Comparison of ENCODE assay signal across 12 mouse cellular contexts in genomic region chr7:80201888-80202540, GRCm38 (mm10). TPM values are rescaled to one million over a fixed set of nuclear protein-coding genes. Genes with fewer than 3 reads are reported as not detected.
DNase-seq lines count a peak whose midpoint lies in the region; ATAC-seq lines count a peak whose summit lies in the region.
"Had no signal": no experiment of that assay in that cellular context is flagged by ENCODE, and none has a peak within 500 bp of the region (broad histone marks: within the 10 kb centered on the region; RNA-seq: fewer than 3 reads in every experiment).

No protein-coding gene starts in this region.

- no peaks in the 10 kb centered on the region for H3K27me3 ChIP-seq in embryonic facial prominence, embryonic 13.5 days
- no peaks in the 10 kb centered on the region for H3K27me3 ChIP-seq in embryonic facial prominence, embryonic 10.5 days (replicated peaks; ENCODE audit: low read depth, poor library complexity, severe bottlenecking)
- H3K27me3 ChIP-seq in forebrain, embryonic 16.5 days (replicated peaks; ENCODE audit: control insufficient read depth, insufficient read depth, low read length) = no peaks in the 10 kb centered on the region
- H3K27me3 ChIP-seq in midbrain, embryonic 15.5 days (replicated peaks) = no peaks in the 10 kb centered on the region

- no peak overlapping the region for H3K4me2 ChIP-seq in embryonic facial prominence, embryonic 13.5 days
- H3K4me2 ChIP-seq in forebrain, embryonic 16.5 days (ENCODE audit: low read length) = no peak overlapping the region
- no peak overlapping the region; the same call in 1 of the 2 replicates for H3K4me2 ChIP-seq in midbrain, embryonic 15.5 days

- H3K36me3 ChIP-seq in embryonic facial prominence, embryonic 13.5 days = peaks cover 18% of the 10 kb centered on the region
- peaks cover 20% of the 10 kb centered on the region for H3K36me3 ChIP-seq in embryonic facial prominence, embryonic 10.5 days (replicated peaks)
- H3K36me3 ChIP-seq in forebrain, embryonic 16.5 days (ENCODE audit: control insufficient read depth, insufficient read depth) = no peaks in the 10 kb centered on the region
- H3K36me3 ChIP-seq in midbrain, embryonic 15.5 days (replicated peaks) = no peaks in the 10 kb centered on the region

- H3K9me3 ChIP-seq in embryonic facial prominence, embryonic 13.5 days = no peaks in the 10 kb centered on the region
- no peaks in the 10 kb centered on the region for H3K9me3 ChIP-seq in embryonic facial prominence, embryonic 10.5 days
- no peaks in the 10 kb centered on the region for H3K9me3 ChIP-seq in forebrain, embryonic 16.5 days (ENCODE audit: control insufficient read depth, low read length)
- H3K9me3 ChIP-seq in midbrain, embryonic 15.5 days = no peaks in the 10 kb centered on the region
- H3K9me3 ChIP-seq: heart, embryonic 10.5 days had no signal

- WGBS in embryonic facial prominence, embryonic 13.5 days = 88% methylated on average over 15 of the region's 15 CpGs
- 89% methylated on average over 15 of the region's 15 CpGs for WGBS in embryonic facial prominence, embryonic 10.5 days
- 47% methylated on average over 15 of the region's 15 CpGs for WGBS in forebrain, embryonic 16.5 days
- WGBS in midbrain, embryonic 15.5 days = 48% methylated on average over 15 of the region's 15 CpGs

- ATAC-seq in embryonic facial prominence, embryonic 13.5 days (ENCODE audit: insufficient number of reproducible peaks, insufficient read depth, low FRiP score, low TSS enrichment, low read depth) = no peak
- ATAC-seq in forebrain, embryonic 16.5 days = 0 out of 2 replicates have a peak, but pooled peaks have one; percentile 19
- ATAC-seq in midbrain, embryonic 15.5 days (replicated peaks) = no peak

- no peak overlapping the region for H3K27ac ChIP-seq in embryonic facial prominence, embryonic 13.5 days
- no peak overlapping the region for H3K27ac ChIP-seq in embryonic facial prominence, embryonic 10.5 days (replicated peaks)
- peak overlapping the region; percentile 58; the same call in 1 of the 2 replicates for H3K27ac ChIP-seq in forebrain, embryonic 16.5 days (ENCODE audit: low read length)
- H3K27ac ChIP-seq in midbrain, embryonic 15.5 days = peak overlapping the region; percentile 31; the same call in 1 of the 2 replicates
- H3K27ac ChIP-seq: heart, embryonic 10.5 days; kidney, postnatal 0 days had no signal

- no peak for DNase-seq in embryonic facial prominence, embryonic 10.5 days (ENCODE audit: low spot score)
- DNase-seq in left cerebral cortex, postnatal 4 days = peak; percentile 71
- DNase-seq in left cerebral cortex, adult 18-20 months (ENCODE audit: low spot score in 2 of 2) = no peak
- no peak for DNase-seq in embryo, embryonic 11 days
- DNase-seq in gastrocnemius, adult 18-20 months (ENCODE audit: low spot score) = no peak
- DNase-seq: B cell, adult 2 months; cerebellum, adult 8-10 months had no signal

- peak overlapping the region; percentile 46; the same call in 1 of the 2 replicates for H3K9ac ChIP-seq in embryonic facial prominence, embryonic 13.5 days
- H3K9ac ChIP-seq in forebrain, embryonic 16.5 days (replicated peaks; ENCODE audit: low read depth, low read length) = 0 out of 2 replicates have a peak overlapping the region, but pooled peaks have one; percentile 22
- no peak overlapping the region for H3K9ac ChIP-seq in midbrain, embryonic 15.5 days

- intact Hi-C loops in left cerebral cortex, postnatal 4 days (cut with DNase I) = no loop called here

- H3K4me1 ChIP-seq in embryonic facial prominence, embryonic 13.5 days = peaks cover 89% of the 10 kb centered on the region
- H3K4me1 ChIP-seq in embryonic facial prominence, embryonic 10.5 days = peaks cover 92% of the 10 kb centered on the region
- peaks cover 62% of the 10 kb centered on the region for H3K4me1 ChIP-seq in forebrain, embryonic 16.5 days (replicated peaks; ENCODE audit: control insufficient read depth, insufficient read depth, low read length)
- H3K4me1 ChIP-seq in midbrain, embryonic 15.5 days = peaks cover 70% of the 10 kb centered on the region

- H3K4me3 ChIP-seq in embryonic facial prominence, embryonic 13.5 days = no peak overlapping the region
- H3K4me3 ChIP-seq in embryonic facial prominence, embryonic 10.5 days = no peak overlapping the region
- H3K4me3 ChIP-seq in forebrain, embryonic 16.5 days (replicated peaks; ENCODE audit: low read length) = no peak overlapping the region
- no peak overlapping the region for H3K4me3 ChIP-seq in midbrain, embryonic 15.5 days
- H3K4me3 ChIP-seq: heart, embryonic 10.5 days had no signal

RNA-seq across cellular contexts. Expression of gene Sema4b, which starts 15.4 kb away (rescaled TPM):
- polyA plus RNA-seq in embryonic facial prominence, embryonic 13.5 days (2015; fragmentation: Nextera tagmentation; extraction: Ambion mirVana) = 18.6 and 19.8 TPM in 2 replicates
- 11.4 and 11.9 TPM in 2 replicates for polyA plus RNA-seq in embryonic facial prominence, embryonic 10.5 days (2016; fragmentation: Nextera tagmentation; extraction: Ambion mirVana)
- 10 to 100 TPM; 31.4 to 33.9 TPM for total RNA-seq in left cerebral cortex, postnatal 4 days (2021)
- total RNA-seq in left cerebral cortex, adult 18-20 months (2021) = 10 to 100 TPM; 17.7 to 18.0 TPM
- polyA plus RNA-seq in forebrain, embryonic 16.5 days (2015; fragmentation: Nextera tagmentation; extraction: Ambion mirVana) = 20.6 and 26.6 TPM in 2 replicates
- 26.9 and 27.0 TPM in 2 replicates for polyA plus RNA-seq in midbrain, embryonic 15.5 days (2015; fragmentation: Nextera tagmentation; extraction: Ambion mirVana)
- 1 to 10 TPM; 1.2 to 1.7 TPM for total RNA-seq in gastrocnemius, adult 18-20 months (2021)

RNA-seq across cellular contexts. Expression of gene Cib1, which starts 30.6 kb away (rescaled TPM):
- polyA plus RNA-seq in embryonic facial prominence, embryonic 13.5 days (2015; fragmentation: Nextera tagmentation; extraction: Ambion mirVana) = 69.9 and 71.1 TPM in 2 replicates
- 67.4 and 70.8 TPM in 2 replicates for polyA plus RNA-seq in embryonic facial prominence, embryonic 10.5 days (2016; fragmentation: Nextera tagmentation; extraction: Ambion mirVana)
- total RNA-seq in left cerebral cortex, postnatal 4 days (2021) = 10 to 100 TPM; 14.2 to 16.4 TPM
- 10 to 100 TPM; 20.4 to 24.3 TPM for total RNA-seq in left cerebral cortex, adult 18-20 months (2021)
- 26.5 and 26.7 TPM in 2 replicates for polyA plus RNA-seq in forebrain, embryonic 16.5 days (2015; fragmentation: Nextera tagmentation; extraction: Ambion mirVana)
- polyA plus RNA-seq in midbrain, embryonic 15.5 days (2015; fragmentation: Nextera tagmentation; extraction: Ambion mirVana) = 28.5 and 29.7 TPM in 2 replicates
- 1 to 10 TPM; 5.2 to 8.8 TPM for total RNA-seq in gastrocnemius, adult 18-20 months (2021)

RNA-seq across cellular contexts. Expression of gene Gdpgp1, which starts 30.7 kb away (rescaled TPM):
- polyA plus RNA-seq in embryonic facial prominence, embryonic 13.5 days (2015; fragmentation: Nextera tagmentation; extraction: Ambion mirVana) = 3.8 TPM in 2 replicates
- 6.6 and 6.7 TPM in 2 replicates for polyA plus RNA-seq in embryonic facial prominence, embryonic 10.5 days (2016; fragmentation: Nextera tagmentation; extraction: Ambion mirVana)
- total RNA-seq in left cerebral cortex, postnatal 4 days (2021) = 1 to 10 TPM; 4.6 to 5.1 TPM
- total RNA-seq in left cerebral cortex, adult 18-20 months (2021) = 1 to 10 TPM; 5.3 to 6.4 TPM
- 3.4 and 3.9 TPM in 2 replicates for polyA plus RNA-seq in forebrain, embryonic 16.5 days (2015; fragmentation: Nextera tagmentation; extraction: Ambion mirVana)
- polyA plus RNA-seq in midbrain, embryonic 15.5 days (2015; fragmentation: Nextera tagmentation; extraction: Ambion mirVana) = 4.5 and 5.3 TPM in 2 replicates
- total RNA-seq in gastrocnemius, adult 18-20 months (2021) = under 1 TPM; 0.81 to 0.91 TPM

RNA-seq across cellular contexts. Expression of gene Ttll13, which starts 44.2 kb away (rescaled TPM):
- polyA plus RNA-seq in embryonic facial prominence, embryonic 13.5 days (2015; fragmentation: Nextera tagmentation; extraction: Ambion mirVana) = 0.90 and 2.3 TPM in 2 replicates
- polyA plus RNA-seq in embryonic facial prominence, embryonic 10.5 days (2016; fragmentation: Nextera tagmentation; extraction: Ambion mirVana) = 0.57 and 0.89 TPM in 2 replicates
- total RNA-seq in left cerebral cortex, postnatal 4 days (2021) = 1 to 10 TPM; 1.1 to 2.2 TPM
- 1 to 10 TPM; 1.9 to 3.0 TPM for total RNA-seq in left cerebral cortex, adult 18-20 months (2021)
- 1.0 and 1.2 TPM in 2 replicates for polyA plus RNA-seq in forebrain, embryonic 16.5 days (2015; fragmentation: Nextera tagmentation; extraction: Ambion mirVana)
- 2.1 and 2.9 TPM in 2 replicates for polyA plus RNA-seq in midbrain, embryonic 15.5 days (2015; fragmentation: Nextera tagmentation; extraction: Ambion mirVana)
- total RNA-seq in gastrocnemius, adult 18-20 months (2021) = under 1 TPM in 1 of 2 experiments, not detected in 1; 0.18 TPM

RNA-seq across cellular contexts. Expression of gene Ngrn, which starts 59.0 kb away (rescaled TPM):
- 52.2 and 52.5 TPM in 2 replicates for polyA plus RNA-seq in embryonic facial prominence, embryonic 13.5 days (2015; fragmentation: Nextera tagmentation; extraction: Ambion mirVana)
- 42.7 and 43.2 TPM in 2 replicates for polyA plus RNA-seq in embryonic facial prominence, embryonic 10.5 days (2016; fragmentation: Nextera tagmentation; extraction: Ambion mirVana)
- total RNA-seq in left cerebral cortex, postnatal 4 days (2021) = 10 to 100 TPM; 41.6 to 42.7 TPM
- total RNA-seq in left cerebral cortex, adult 18-20 months (2021) = 10 to 100 TPM; 41.8 to 47.0 TPM
- polyA plus RNA-seq in forebrain, embryonic 16.5 days (2015; fragmentation: Nextera tagmentation; extraction: Ambion mirVana) = 66.9 and 67.9 TPM in 2 replicates
- 72.9 and 74.5 TPM in 2 replicates for polyA plus RNA-seq in midbrain, embryonic 15.5 days (2015; fragmentation: Nextera tagmentation; extraction: Ambion mirVana)
- total RNA-seq in gastrocnemius, adult 18-20 months (2021) = 10 to 100 TPM; 20.7 to 22.5 TPM

Comparison
In these comparisons a context has a peak if more than half of its experiments do, and no peak if none do; other contexts are left out.
1. H3K27ac ChIP-seq: peak in forebrain, embryonic 16.5 days (single experiment) and midbrain, embryonic 15.5 days (single experiment); none in embryonic facial prominence, embryonic 13.5 days (single experiment) and embryonic facial prominence, embryonic 10.5 days (single experiment).